Comparison of ENCODE assay signal across 8 mouse cellular contexts in genomic region chr2:116975091-116975600, GRCm38 (mm10).
DNase-seq lines count a peak whose midpoint lies in the region; ATAC-seq and TF ChIP-seq lines count a peak whose summit lies in the region.

No protein-coding gene starts in this region.

- no peak for TF ChIP-seq CTCF in testis, adult 2 months (IDR thresholded peaks at IDR 0.05; ENCODE audit: control insufficient read depth, insufficient read depth, insufficient replicate concordance, low read depth, low read length)
- TF ChIP-seq CTCF in liver, postnatal 0 days (IDR thresholded peaks at IDR 0.05; ENCODE audit: low read depth), result 0 out of 2 replicates have a peak, but pooled peaks have one; percentile 22

- peak overlapping the region; percentile 77 for H3K27ac ChIP-seq in testis, adult 2 months (ENCODE audit: control insufficient read depth, insufficient read depth, low read depth, low read length)
- peak overlapping the region; percentile 67 for H3K27ac ChIP-seq in brown adipose tissue, adult 24 weeks (replicated peaks; ENCODE audit: low read depth, low read length)
- H3K27ac ChIP-seq in liver, postnatal 0 days (ENCODE audit: low read depth), result peak overlapping the region; percentile 61

- no peaks in the 10 kb centered on the region for H3K36me3 ChIP-seq in testis, adult 2 months (ENCODE audit: control insufficient read depth, insufficient read depth, low read length)
- H3K36me3 ChIP-seq in liver, postnatal 0 days (replicated peaks; ENCODE audit: insufficient read depth, low read length), result no peaks in the 10 kb centered on the region

- 4% methylated on average over 14 of the region's 14 CpGs for WGBS in liver, postnatal 0 days (ENCODE audit: insufficient replicate concordance)

- TF ChIP-seq EP300 in liver, postnatal 0 days (IDR thresholded peaks at IDR 0.05; ENCODE audit: low read depth), result no peak

- H3K4me3 ChIP-seq in testis, adult 2 months (ENCODE audit: control insufficient read depth, low read depth, low read length), result peak overlapping the region; percentile 85
- peak overlapping the region; percentile 65 for H3K4me3 ChIP-seq in brown adipose tissue, adult 24 weeks (ENCODE audit: insufficient read depth, low read depth, low read length)
- H3K4me3 ChIP-seq in liver, postnatal 0 days (ENCODE audit: low read depth, low read length), result peak overlapping the region; percentile 55

- TF ChIP-seq POLR2A in testis, adult 2 months (IDR thresholded peaks at IDR 0.05; ENCODE audit: control insufficient read depth, low read depth, low read length), result no peak

- peak; percentile 33 for ATAC-seq in liver, postnatal 0 days

- no peak for DNase-seq in testis, postnatal 14 days (ENCODE audit: low spot score)
- DNase-seq in frontal cortex, postnatal 36 days (ENCODE audit: low spot score in 2 of 2), result peak; percentile 66 to 72
- peak; percentile 31 for DNase-seq in kidney, adult 9 months
- peak; percentile 46 for DNase-seq in liver, postnatal 0 days
- peak; percentile 39 to 56 for DNase-seq in natural killer cell, adult 2 months (ENCODE audit: low spot score in 2 of 2)
- DNase-seq in layer of hippocampus, postnatal 25 days (ENCODE audit: extremely low spot score in 1 of 2, low spot score in 1 of 2), result no peak

- H3K4me1 ChIP-seq in testis, adult 2 months (ENCODE audit: control insufficient read depth, insufficient read depth, low read length), result peaks cover 16% of the 10 kb centered on the region
- H3K4me1 ChIP-seq in brown adipose tissue, adult 24 weeks (ENCODE audit: control insufficient read depth, insufficient read depth, insufficient read length, low read length), result peaks cover 15% of the 10 kb centered on the region
- peaks cover 7% of the 10 kb centered on the region; the same call in 1 of the 2 replicates for H3K4me1 ChIP-seq in liver, postnatal 0 days (ENCODE audit: insufficient read depth)

- H3K27me3 ChIP-seq in testis, adult 2 months (ENCODE audit: control insufficient read depth, insufficient read depth, low read length), result peaks cover 3% of the 10 kb centered on the region
- H3K27me3 ChIP-seq in liver, postnatal 0 days (ENCODE audit: insufficient read depth, low read length), result peaks cover 8% of the 10 kb centered on the region; the same call in 1 of the 2 replicates

- H3K4me2 ChIP-seq in liver, postnatal 0 days (ENCODE audit: low read depth, low read length), result peak overlapping the region; percentile 79

- peak overlapping the region; percentile 59 for H3K9ac ChIP-seq in liver, postnatal 0 days (replicated peaks)

- no peaks in the 10 kb centered on the region for H3K9me3 ChIP-seq in liver, postnatal 0 days (ENCODE audit: low read length)

Comparison
In these comparisons a context has a peak if more than half of its experiments do, and no peak if none do; other contexts are left out.
1. DNase-seq: peak in frontal cortex, postnatal 36 days (2 of 2), kidney, adult 9 months (single experiment), liver, postnatal 0 days (single experiment) and natural killer cell, adult 2 months (2 of 2); none in testis, postnatal 14 days (single experiment) and layer of hippocampus, postnatal 25 days (0 of 2).
2. Peak in every context shown above with its lines, with median percentiles within 50 percentile points of each other: H3K27ac ChIP-seq and H3K4me3 ChIP-seq.